Mouse (Mus musculus) limb, embryonic 10.5 days (tissue): ENCODE measurements around the gene Nufip2. TPM values are rescaled to one million over a fixed set of nuclear protein-coding genes. Genes with fewer than 3 reads are reported as not detected.
"Not testable (repeated sequence)": the region's sequence is repeated elsewhere in the genome, so short reads cannot be mapped to it uniquely, and the experiment has no call there.

ENCODE experiments used
- DNase-seq: peaks from one replicate; pipeline ENCODE4 v3.0.0-alpha.2; 2017; ENCODE audit warnings: low spot score
- H3K27ac ChIP-seq: fragments of 300-500 bp; sonication (generic); 2 replicates; pipeline ENCODE4 v1.5.1; 2016; ENCODE audit warnings: mild to moderate bottlenecking
- H3K27me3 ChIP-seq: fragments of 300-500 bp; sonication (generic); 2 replicates; pipeline ENCODE4 v1.6.1; 2016; ENCODE audit warnings: low read depth, mild to moderate bottlenecking; ENCODE audit not compliant: poor library complexity, severe bottlenecking
- H3K36me3 ChIP-seq: fragments of 300-500 bp; sonication (generic); 2 replicates; pipeline ENCODE4 v1.6.1; 2016; ENCODE audit warnings: mild to moderate bottlenecking, moderate library complexity
- H3K4me1 ChIP-seq: fragments of 300-500 bp; sonication (generic); 2 replicates; pipeline ENCODE4 v1.6.1; 2016
- H3K4me3 ChIP-seq: fragments of 300-500 bp; sonication (generic); 2 replicates; pipeline ENCODE4 v1.5.1; 2016; ENCODE audit warnings: mild to moderate bottlenecking, moderate library complexity
- H3K9me3 ChIP-seq: fragments of 300-500 bp; sonication (generic); replicated peaks from 2 replicates; pipeline ENCODE4 v1.6.1; 2016; ENCODE audit warnings: mild to moderate bottlenecking
- WGBS: fragments of 180-500 bp; shearing (Covaris S2); methylation state at CpG from one replicate; pipeline ENCODE4 v1.1.7; 2016; 5-methylcytosine and 5-hydroxymethylcytosine counted together
- polyA plus RNA-seq: library from polyadenylated mRNA; unstranded; fragments of >200 nt; fragmentation: Nextera tagmentation; extraction: Ambion mirVana; gene quantifications from 2 replicates; pipeline ENCODE4 v1.2.1, GENCODE M21; 2016

The Nufip2 gene
- polyA plus RNA-seq, 1 experiment from 2014 or later = 4.0 TPM

GRCm38 (mm10) chr11:77725183-77725582, 39.2 kb downstream of the Nufip2 start, which contains the start of gene Cryba1:
TSS of gene Cryba1 (minus strand) at chr11:77725283.
- H3K27ac ChIP-seq = no peak within 1 kb of the TSS
- 58% methylated on average over 7 of the region's 7 CpGs for WGBS
- H3K27me3 ChIP-seq = no peaks in the 10 kb centered on the region

GRCm38 (mm10) chr11:77728587-77728986, 42.6 kb downstream of the Nufip2 start:
- DNase-seq = no peak
- Histone ChIP-seq H3K4me3 (no peak overlapping the region), H3K27ac (no peak overlapping the region), H3K27me3 (no peaks in the 10 kb centered on the region), H3K4me1 (no peaks in the 10 kb centered on the region), H3K36me3 (no peaks in the 10 kb centered on the region), H3K9me3 (no peaks in the 10 kb centered on the region)
- whole genome bisulfite sequencing = 74% methylated on average over 2 of the region's 2 CpGs

More at GRCm38 (mm10) chr11:77725183-77725582, 39.2 kb downstream of the Nufip2 start, which contains the start of gene Cryba1:
- no peaks in the 10 kb centered on the region for H3K4me1 ChIP-seq
- no peak for DNase-seq
- no peak within 1 kb of the TSS for H3K4me3 ChIP-seq
- no peaks in the 10 kb centered on the region for H3K9me3 ChIP-seq
- no peaks in the 10 kb centered on the region for H3K36me3 ChIP-seq

- no peaks in the 10 kb centered on the region for H3K27me3 ChIP-seq
- DNase-seq = peak; percentile 90
- H3K4me1 ChIP-seq = no peaks in the 10 kb centered on the region
- H3K27ac ChIP-seq = no peak overlapping the region
- H3K4me3 ChIP-seq = no peak overlapping the region
- H3K9me3 ChIP-seq = no peaks in the 10 kb centered on the region
- WGBS = under 1% methylated on average over 6 of the region's 6 CpGs
- H3K36me3 ChIP-seq = no peaks in the 10 kb centered on the region
These were observed 51.3 kb downstream of the Nufip2 start for GRCm38 (mm10) chr11:77737289-77737688.

- Histone ChIP-seq H3K4me1 (no peaks in the 10 kb centered on the region), H3K36me3 (no peaks in the 10 kb centered on the region), H3K27me3 (no peaks in the 10 kb centered on the region), H3K9me3 (no peaks in the 10 kb centered on the region), H3K27ac (no peak overlapping the region), H3K4me3 (no peak overlapping the region)
- no peak for DNase-seq
- WGBS = 53% methylated on average over 7 of the region's 7 CpGs
These were observed 52.6 kb downstream of the Nufip2 start for GRCm38 (mm10) chr11:77738555-77738954.

- 41% methylated on average over 6 of the region's 6 CpGs for WGBS
These were observed 58.0 kb downstream of the Nufip2 start for GRCm38 (mm10) chr11:77743966-77744365.

GRCm38 (mm10) chr11:77746652-77747051, 60.7 kb downstream of the Nufip2 start:
- no peak overlapping the region for H3K27ac ChIP-seq
- DNase-seq = no peak
- H3K4me3 ChIP-seq = no peak overlapping the region
- WGBS = 89% methylated on average over 4 of the region's 4 CpGs
- no peaks in the 10 kb centered on the region for H3K36me3 ChIP-seq
- no peaks in the 10 kb centered on the region for H3K27me3 ChIP-seq
- H3K9me3 ChIP-seq = no peaks in the 10 kb centered on the region
- H3K4me1 ChIP-seq = no peaks in the 10 kb centered on the region

More at GRCm38 (mm10) chr11:77743966-77744365, 58.0 kb downstream of the Nufip2 start:
- Histone ChIP-seq H3K4me1 (no peaks in the 10 kb centered on the region), H3K27me3 (no peaks in the 10 kb centered on the region), H3K27ac (no peak overlapping the region), H3K9me3 (no peaks in the 10 kb centered on the region), H3K36me3 (no peaks in the 10 kb centered on the region), H3K4me3 (no peak overlapping the region)
- no peak for DNase-seq

- not testable (repeated sequence) for H3K4me1 ChIP-seq, H3K27ac ChIP-seq, H3K9me3 ChIP-seq, H3K27me3 ChIP-seq, H3K4me3 ChIP-seq, DNase-seq, H3K36me3 ChIP-seq
- WGBS = 95% methylated on average over 14 of the region's 15 CpGs
These were observed 61.1 kb downstream of the Nufip2 start for GRCm38 (mm10) chr11:77747103-77747502.

GRCm38 (mm10) chr11:77748996-77749395, 63.0 kb downstream of the Nufip2 start:
- 85% methylated on average over 5 of the region's 5 CpGs for WGBS
- no peaks in the 10 kb centered on the region for H3K4me1 ChIP-seq
- H3K9me3 ChIP-seq = no peaks in the 10 kb centered on the region
- H3K27me3 ChIP-seq = no peaks in the 10 kb centered on the region
- no peak overlapping the region for H3K4me3 ChIP-seq
- no peak overlapping the region for H3K27ac ChIP-seq
- no peak for DNase-seq
- H3K36me3 ChIP-seq = no peaks in the 10 kb centered on the region

- 78% methylated on average over 5 of the region's 5 CpGs for WGBS
- H3K9me3 ChIP-seq = no peaks in the 10 kb centered on the region
- H3K4me3 ChIP-seq = no peak overlapping the region
- no peak for DNase-seq
- no peaks in the 10 kb centered on the region for H3K4me1 ChIP-seq
- H3K27ac ChIP-seq = no peak overlapping the region
- H3K27me3 ChIP-seq = no peaks in the 10 kb centered on the region
- no peaks in the 10 kb centered on the region for H3K36me3 ChIP-seq
These were observed 66.6 kb downstream of the Nufip2 start for GRCm38 (mm10) chr11:77752525-77752924.

- 63% methylated on average over 3 of the region's 3 CpGs for WGBS
- no peak for DNase-seq
- Histone ChIP-seq H3K36me3 (no peaks in the 10 kb centered on the region), H3K4me1 (0 out of 2 replicates have a peak, but pooled peaks cover 4% of the 10 kb centered on the region), H3K9me3 (no peaks in the 10 kb centered on the region), H3K27ac (no peak overlapping the region), H3K4me3 (no peak overlapping the region), H3K27me3 (no peaks in the 10 kb centered on the region)
These were observed 67.5 kb downstream of the Nufip2 start for GRCm38 (mm10) chr11:77753469-77753868.

- Histone ChIP-seq H3K36me3 (no peaks in the 10 kb centered on the region), H3K9me3 (no peaks in the 10 kb centered on the region), H3K4me1 (peaks cover 27% of the 10 kb centered on the region), H3K4me3 (no peak overlapping the region), H3K27me3 (peaks cover 9% of the 10 kb centered on the region), H3K27ac (no peak overlapping the region)
- DNase-seq = no peak
- 90% methylated on average over 4 of the region's 4 CpGs for WGBS
These were observed 74.1 kb downstream of the Nufip2 start for GRCm38 (mm10) chr11:77760031-77760430.

- peak; percentile 94 for DNase-seq
- 2% methylated on average over 78 of the region's 79 CpGs for WGBS
- H3K27ac ChIP-seq = peak within 1 kb of the TSS; percentile 95
- peak within 1 kb of the TSS; percentile 91 for H3K4me3 ChIP-seq
- H3K4me1 ChIP-seq = peaks cover 52% of the 10 kb centered on the region
- no peaks in the 10 kb centered on the region for H3K36me3 ChIP-seq
- no peaks in the 10 kb centered on the region for H3K9me3 ChIP-seq
- peaks cover 9% of the 10 kb centered on the region for H3K27me3 ChIP-seq
These were observed 77.1 kb downstream of the Nufip2 start, which contains the start of gene Myo18a for GRCm38 (mm10) chr11:77762783-77763672. TSS of gene Myo18a (plus strand) at chr11:77763246.

GRCm38 (mm10) chr11:77763673-77764340, 77.9 kb downstream of the Nufip2 start:
- no peaks in the 10 kb centered on the region for H3K36me3 ChIP-seq
- H3K9me3 ChIP-seq = no peaks in the 10 kb centered on the region
- peak overlapping the region; percentile 95 for H3K27ac ChIP-seq
- peak; percentile 75 for DNase-seq
- peaks cover 9% of the 10 kb centered on the region for H3K27me3 ChIP-seq
- peaks cover 46% of the 10 kb centered on the region for H3K4me1 ChIP-seq
- peak overlapping the region; percentile 91 for H3K4me3 ChIP-seq
- 6% methylated on average over 26 of the region's 26 CpGs for WGBS
